Mouse (Mus musculus) adrenal gland, postnatal 36 days (tissue): Measurements from ENCODE around the gene Tmem263. TPM values are rescaled to one million over a fixed set of nuclear protein-coding genes. Genes with fewer than 3 reads are reported as not detected.

ENCODE experiments used
- total RNA-seq, 2 experiments: library from RNA; stranded (reverse); gene quantifications; 2 replicates each; pipeline ENCODE4 v1.2.3; 2021

Tmem263 gene
- total RNA-seq, 2 experiments from 2014 or later, result 18.6 to 24.4 TPM

Other genes with a start within 250 kb of the Tmem263 start
- 10 to 100 TPM; 29.2 to 38.7 TPM for gene Ric8b, start 185.0 kb upstream of the Tmem263 start, total RNA-seq
- gene Fhl4, start 132 bp upstream of the Tmem263 start, total RNA-seq, result under 1 TPM; 0.20 to 0.43 TPM
- gene Mterf2, start 25.4 kb downstream of the Tmem263 start, total RNA-seq, result 1 to 10 TPM; 2.8 to 4.3 TPM
- 10 to 100 TPM in 1 of 2 experiments, 1 to 10 TPM in 1; 8.6 to 13.3 TPM for gene Cry1, start 82.4 kb downstream of the Tmem263 start, total RNA-seq